ENCODE assay signal across 10 mouse cellular contexts in the genomic region with DNA sequence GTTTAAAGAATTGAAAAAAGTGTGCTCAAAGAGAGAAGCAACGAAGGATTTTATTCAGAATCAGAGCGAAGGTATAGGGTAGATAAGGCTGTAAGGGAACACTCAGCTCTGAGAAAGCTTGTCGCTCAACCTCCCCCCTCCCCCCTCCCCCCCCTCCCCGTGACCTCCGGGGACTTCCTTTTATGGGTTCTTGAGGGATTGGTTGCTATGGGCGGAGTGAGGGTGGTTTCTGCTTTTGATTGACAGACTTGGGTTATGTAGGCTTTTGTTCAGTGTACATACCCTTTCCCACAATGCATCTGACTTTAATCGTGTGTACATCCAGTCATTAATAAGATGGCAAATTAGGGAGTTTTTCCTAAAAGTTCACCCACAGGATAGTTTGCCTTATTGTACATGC.
DNase-seq lines count a peak whose midpoint lies in the region; ATAC-seq lines count a peak whose summit lies in the region.
"Had no signal": no experiment of that assay in that cellular context is flagged by ENCODE, and none has a peak within 500 bp of the region (broad histone marks: within the 10 kb centered on the region; RNA-seq: fewer than 3 reads in every experiment).

No protein-coding gene starts in this region.

- H3K9me3 ChIP-seq in hindbrain, embryonic 11.5 days (ENCODE audit: control insufficient read depth, low read length), result no peaks in the 10 kb centered on the region
- no peaks in the 10 kb centered on the region for H3K9me3 ChIP-seq in hindbrain, embryonic 13.5 days
- no peaks in the 10 kb centered on the region for H3K9me3 ChIP-seq in forebrain, embryonic 11.5 days (ENCODE audit: control insufficient read depth, low read length)

- H3K27me3 ChIP-seq in hindbrain, embryonic 11.5 days (ENCODE audit: control insufficient read depth, insufficient read depth, low read length), result no peaks in the 10 kb centered on the region
- no peaks in the 10 kb centered on the region for H3K27me3 ChIP-seq in hindbrain, embryonic 13.5 days
- no peaks in the 10 kb centered on the region for H3K27me3 ChIP-seq in forebrain, embryonic 11.5 days (ENCODE audit: control insufficient read depth, insufficient read depth, low read length)

- WGBS in hindbrain, embryonic 11.5 days, result 62% methylated on average over 5 of the region's 7 CpGs
- WGBS in hindbrain, embryonic 13.5 days, result 38% methylated on average over 7 of the region's 7 CpGs
- 45% methylated on average over 6 of the region's 7 CpGs for WGBS in forebrain, embryonic 11.5 days

- no peaks in the 10 kb centered on the region for H3K4me1 ChIP-seq in hindbrain, embryonic 11.5 days (replicated peaks; ENCODE audit: control insufficient read depth, insufficient read depth, low read length)
- peaks cover 1% of the 10 kb centered on the region; the same call in 1 of the 2 replicates for H3K4me1 ChIP-seq in hindbrain, embryonic 13.5 days (replicated peaks)
- peaks cover 2% of the 10 kb centered on the region; the same call in 1 of the 2 replicates for H3K4me1 ChIP-seq in forebrain, embryonic 11.5 days (replicated peaks; ENCODE audit: control insufficient read depth, insufficient read depth, low read length)
- H3K4me1 ChIP-seq: limb, embryonic 13.5 days had no signal

- no peaks in the 10 kb centered on the region for H3K36me3 ChIP-seq in hindbrain, embryonic 11.5 days (ENCODE audit: control insufficient read depth, insufficient read depth, low read length)
- no peaks in the 10 kb centered on the region for H3K36me3 ChIP-seq in hindbrain, embryonic 13.5 days
- no peaks in the 10 kb centered on the region for H3K36me3 ChIP-seq in forebrain, embryonic 11.5 days (ENCODE audit: control insufficient read depth, insufficient read depth, low read length)
- H3K36me3 ChIP-seq: limb, embryonic 13.5 days had no signal

- DNase-seq in hindbrain, embryonic 11.5 days (ENCODE audit: low spot score), result peak; percentile 23
- DNase-seq in CD4-positive, CD25-positive, alpha-beta regulatory T cell, adult 2 months (ENCODE audit: low read depth, low spot score), result peak; percentile 86
- no peak for DNase-seq in forebrain, embryonic 11.5 days (ENCODE audit: low spot score)
- no peak for DNase-seq in layer of hippocampus, postnatal 36 days
- no peak for DNase-seq in kidney, postnatal 14 days
- DNase-seq: kidney, adult 8-10 months had no signal

- H3K9ac ChIP-seq in hindbrain, embryonic 11.5 days (ENCODE audit: low read depth, low read length), result no peak overlapping the region
- H3K9ac ChIP-seq in hindbrain, embryonic 13.5 days, result no peak overlapping the region
- no peak overlapping the region for H3K9ac ChIP-seq in forebrain, embryonic 11.5 days (ENCODE audit: low read length)
- H3K9ac ChIP-seq: limb, embryonic 13.5 days had no signal

- no peak overlapping the region for H3K4me2 ChIP-seq in hindbrain, embryonic 11.5 days (replicated peaks; ENCODE audit: low read depth, low read length)
- no peak overlapping the region for H3K4me2 ChIP-seq in hindbrain, embryonic 13.5 days
- H3K4me2 ChIP-seq in forebrain, embryonic 11.5 days (ENCODE audit: low read depth, low read length, severe bottlenecking), result no peak overlapping the region
- H3K4me2 ChIP-seq: limb, embryonic 13.5 days had no signal

- H3K4me3 ChIP-seq in hindbrain, embryonic 11.5 days (ENCODE audit: low read depth, low read length), result no peak overlapping the region
- H3K4me3 ChIP-seq in hindbrain, embryonic 13.5 days, result no peak overlapping the region
- no peak overlapping the region for H3K4me3 ChIP-seq in forebrain, embryonic 11.5 days (ENCODE audit: low read depth, low read length)
- H3K4me3 ChIP-seq: limb, embryonic 13.5 days had no signal

- H3K27ac ChIP-seq in hindbrain, embryonic 11.5 days (ENCODE audit: low read depth, low read length), result no peak overlapping the region
- H3K27ac ChIP-seq in hindbrain, embryonic 13.5 days, result no peak overlapping the region
- no peak overlapping the region for H3K27ac ChIP-seq in forebrain, embryonic 11.5 days (ENCODE audit: low read depth, low read length)
- H3K27ac ChIP-seq: limb, embryonic 13.5 days had no signal

- ATAC-seq in hindbrain, embryonic 11.5 days (ENCODE audit: low FRiP score), result peak; percentile 43; the same call in 1 of the 2 replicates
- ATAC-seq in hindbrain, embryonic 13.5 days (ENCODE audit: low FRiP score), result no peak
- ATAC-seq in forebrain, embryonic 11.5 days (replicated peaks; ENCODE audit: low FRiP score), result 0 out of 2 replicates have a peak, but pooled peaks have one; percentile 63
- peak; percentile 78 for ATAC-seq in monocyte, adult 5-6 weeks (replicated peaks; ENCODE audit: insufficient number of reproducible peaks, low FRiP score, low TSS enrichment, poor library complexity, severe bottlenecking)
- ATAC-seq in frontal cortex, adult (ENCODE audit: low TSS enrichment), result no peak

Comparison
In these comparisons a context has a peak if more than half of its experiments do, and no peak if none do; other contexts are left out.
1. ATAC-seq: peak in hindbrain, embryonic 11.5 days (single experiment), forebrain, embryonic 11.5 days (single experiment) and monocyte, adult 5-6 weeks (single experiment); none in hindbrain, embryonic 13.5 days (single experiment) and frontal cortex, adult (single experiment).
2. DNase-seq: peak in hindbrain, embryonic 11.5 days (single experiment) and CD4-positive, CD25-positive, alpha-beta regulatory T cell, adult 2 months (single experiment); none in forebrain, embryonic 11.5 days (single experiment), layer of hippocampus, postnatal 36 days (0 of 2) and kidney, postnatal 14 days (single experiment).